Mouse (Mus musculus): ENCODE data around the gene Crybb2. TPM values are rescaled to one million over a fixed set of nuclear protein-coding genes. Genes with fewer than 3 reads are reported as not detected.
A peak's percentile ranks its signal among the peaks of the same experiment; 100 is the strongest.

The Crybb2 gene
- total RNA-seq, 1 experiment from 2014 or later = not detected

DNA sequence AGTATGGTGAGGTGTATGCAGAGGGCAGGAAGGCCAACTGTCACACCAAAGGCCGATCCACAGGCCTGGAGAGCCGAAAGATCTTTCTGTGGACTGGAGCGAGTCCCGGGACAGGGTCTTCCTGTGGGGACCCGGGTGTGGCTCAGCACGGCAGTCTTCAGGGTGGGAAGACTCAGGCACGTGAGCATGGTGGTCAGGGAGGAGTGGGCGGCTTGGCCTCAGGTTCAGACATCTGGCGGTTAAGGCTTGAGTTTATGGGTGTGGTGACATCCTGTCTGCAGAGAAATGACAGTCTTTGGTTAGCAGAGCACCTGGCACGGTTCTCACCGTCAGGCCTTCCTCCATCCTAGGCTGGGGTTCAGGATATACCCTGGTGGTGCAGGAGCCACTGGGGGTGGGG lies 20.8 kb upstream of the Crybb2 start:
- no peak for DNase-seq

DNA sequence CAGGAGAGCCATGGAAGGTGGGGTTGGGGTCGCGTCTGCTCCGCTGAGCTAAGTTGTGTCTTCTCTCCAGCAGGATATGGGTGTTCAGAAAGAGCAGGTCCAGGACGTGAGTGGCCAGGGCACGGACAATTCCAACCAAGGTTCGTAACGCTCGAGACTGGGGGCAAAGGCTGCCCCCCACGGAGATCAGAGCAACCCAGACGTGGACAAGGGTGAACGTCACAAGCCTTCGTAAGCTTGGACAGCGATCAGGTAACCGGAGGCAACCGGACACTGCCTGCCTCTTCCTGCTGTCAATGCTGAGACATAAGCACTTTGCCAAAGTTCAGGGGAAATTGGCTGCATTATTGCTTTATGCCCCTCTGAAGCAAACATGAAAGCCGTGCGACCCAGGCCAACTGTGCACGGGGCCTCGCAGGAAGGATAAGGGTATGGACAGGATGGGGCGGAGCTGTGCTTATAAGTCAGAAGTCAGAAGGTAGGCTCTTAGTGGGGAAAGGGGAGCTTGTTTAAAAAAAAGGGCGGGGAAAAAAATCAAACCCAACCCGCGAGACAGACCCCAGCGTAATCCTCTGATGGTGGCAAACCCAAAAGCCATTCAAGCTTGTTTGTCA lies 20.3 kb upstream of the Crybb2 start:
- DNase-seq = no peak

DNA sequence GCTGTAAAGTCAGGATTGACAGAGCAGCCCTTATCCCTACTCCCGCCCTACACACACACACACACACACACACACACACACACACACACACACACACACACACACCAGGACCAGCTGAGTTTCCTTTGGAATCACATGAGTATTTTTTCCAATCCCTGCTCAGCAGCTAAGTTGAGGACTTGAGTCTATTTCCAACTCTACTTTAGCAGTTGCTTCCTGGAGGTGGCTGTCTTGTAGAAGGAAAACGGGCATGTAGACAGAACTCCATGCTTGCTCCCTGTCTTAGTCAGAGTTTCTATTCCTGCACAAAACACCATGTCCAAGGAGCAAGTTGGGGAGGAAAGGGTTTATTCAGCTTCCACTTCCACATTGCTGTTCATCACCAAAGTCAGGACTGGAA lies 17.5 kb upstream of the Crybb2 start:
- no peak for DNase-seq

DNA sequence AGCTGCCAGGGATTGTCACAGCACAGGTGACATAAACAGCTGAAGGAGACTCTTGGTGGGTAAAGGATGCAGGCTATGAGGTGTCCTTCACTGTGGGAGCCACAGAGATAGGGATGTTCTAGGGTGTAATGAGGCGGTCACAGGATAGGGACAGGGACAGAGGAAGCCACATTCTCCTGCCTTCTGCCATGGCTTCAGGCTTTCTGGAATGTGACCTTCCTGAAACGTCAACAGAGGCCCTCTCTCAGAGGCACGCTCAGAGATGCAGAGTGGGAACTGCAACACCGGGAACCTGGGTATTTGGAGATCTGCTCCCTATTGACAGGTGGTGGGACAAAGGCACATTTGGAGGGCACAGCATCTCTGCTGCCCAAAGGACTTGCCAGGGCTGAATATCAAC lies 17.1 kb upstream of the Crybb2 start:
- no peak for DNase-seq

DNA sequence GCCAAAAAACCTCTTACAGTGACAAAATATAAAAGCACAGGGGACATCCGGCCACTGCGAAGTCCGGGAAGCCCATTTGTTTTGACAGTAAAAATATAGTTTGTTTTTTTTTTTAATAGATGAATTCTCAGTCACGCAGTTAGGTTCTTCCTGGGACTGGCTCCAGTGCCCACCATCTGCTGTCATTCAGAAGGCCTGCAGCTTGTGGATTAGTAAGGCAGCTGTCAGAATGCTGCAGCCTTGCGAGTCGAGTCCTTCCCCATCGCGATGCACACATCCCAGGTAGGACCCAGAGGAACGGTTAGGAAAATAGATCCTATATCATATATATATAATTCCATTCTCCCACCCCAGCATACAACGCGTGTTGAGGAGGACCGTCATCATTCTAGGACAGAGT lies 16.5 kb upstream of the Crybb2 start:
- no peak for DNase-seq

DNA sequence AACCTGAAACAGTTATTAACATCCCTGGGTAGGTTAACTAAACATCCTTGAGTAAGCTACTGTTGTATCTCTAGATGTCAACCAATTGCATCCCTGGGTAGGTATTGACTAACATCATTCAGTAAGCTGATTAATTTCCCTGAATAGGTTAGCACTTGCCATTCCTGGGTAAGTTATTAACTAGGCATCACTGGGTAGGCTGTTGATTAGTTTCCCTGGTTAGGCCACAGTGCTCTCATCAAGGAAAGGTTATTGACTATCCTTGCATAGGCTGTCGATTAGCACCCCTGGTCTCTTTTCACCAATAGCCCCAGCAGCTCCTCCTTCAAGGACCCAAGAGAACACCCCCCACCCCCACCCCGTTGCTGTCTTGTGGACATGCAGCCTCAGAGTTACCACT lies 16.0 kb upstream of the Crybb2 start:
- DNase-seq = no peak

DNA sequence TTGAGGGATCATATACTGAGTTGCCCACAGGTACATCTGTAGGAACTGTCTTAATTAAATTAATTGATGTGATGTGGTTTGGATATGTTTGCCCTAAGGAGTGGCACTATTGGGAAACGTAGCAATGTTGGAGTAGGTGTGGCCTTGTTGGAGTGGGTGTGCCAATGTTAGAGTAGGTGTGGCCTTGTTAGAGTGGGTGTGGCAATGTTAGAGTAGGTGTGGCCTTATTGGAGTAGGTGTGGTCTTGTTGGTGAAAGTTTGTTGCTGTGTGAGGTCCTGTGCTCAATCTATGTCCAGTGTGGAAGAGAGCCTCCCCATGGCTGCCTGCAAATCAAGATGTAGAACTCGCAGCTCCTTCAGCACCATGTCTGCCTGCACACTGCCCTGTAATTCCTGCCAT lies 14.4 kb upstream of the Crybb2 start:
- DNase-seq = no peak

DNA sequence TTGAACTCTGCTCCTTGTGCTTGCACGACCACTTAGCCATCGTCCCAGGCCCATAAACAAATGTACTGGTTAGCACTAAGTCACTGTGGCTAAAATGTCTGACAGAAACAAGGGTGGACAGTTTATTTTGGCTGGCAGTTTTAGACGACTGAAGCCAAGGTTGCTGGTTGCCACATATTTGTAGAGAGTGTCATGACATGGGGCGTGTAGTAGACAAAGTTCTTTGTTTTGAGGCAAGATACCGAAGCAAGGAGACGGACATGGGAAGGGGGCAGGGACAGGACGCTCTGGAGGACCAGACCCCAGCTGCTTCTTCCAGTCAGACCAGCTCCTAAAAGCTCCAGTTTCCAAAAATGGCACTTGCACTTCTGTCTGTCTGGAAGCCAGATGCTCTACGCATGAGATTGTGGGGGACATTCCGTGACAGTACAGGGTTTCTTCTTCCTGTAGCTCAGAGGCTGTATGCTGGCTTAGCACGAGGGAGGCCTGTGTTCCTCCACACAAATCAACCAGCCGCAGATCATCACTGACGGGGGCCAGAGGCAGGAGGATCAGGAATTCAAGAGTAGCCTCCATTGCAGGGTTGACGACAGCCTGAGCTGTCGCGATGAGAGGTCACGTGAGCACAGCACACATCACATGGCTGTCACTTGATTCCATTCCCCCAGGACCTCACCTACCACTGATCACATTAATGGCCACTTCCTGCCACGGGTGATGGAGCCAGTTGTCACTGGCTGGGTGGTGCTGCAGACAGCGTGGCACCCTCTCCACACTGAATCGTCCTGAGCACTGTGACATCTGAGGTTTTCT lies 12.6 kb upstream of the Crybb2 start:
- DNase-seq = no peak

DNA sequence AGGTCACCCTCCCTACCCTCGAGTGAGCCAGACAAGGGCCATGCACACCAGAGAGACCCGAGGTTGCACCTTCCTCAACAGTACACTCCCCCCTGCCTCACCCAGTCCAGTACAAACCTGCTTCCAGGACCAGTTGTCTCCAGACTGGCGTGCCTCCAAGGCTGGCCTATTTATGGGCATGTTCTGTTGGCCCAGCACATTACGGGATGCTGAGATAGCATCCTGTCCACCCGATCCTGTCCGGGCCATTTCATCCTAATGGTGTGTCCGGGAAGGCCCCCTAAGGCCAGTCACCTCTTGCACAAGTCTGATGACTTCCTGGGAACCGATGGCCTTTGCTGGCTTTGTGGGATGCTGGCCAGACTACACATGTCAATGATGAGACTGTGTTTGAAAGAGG lies 11.5 kb upstream of the Crybb2 start, which contains the start of gene Crybb3:
Crybb3 (minus strand) TSS at position 146 of the 400 bp plus-strand sequence.
- DNase-seq = peak; percentile 45

DNA sequence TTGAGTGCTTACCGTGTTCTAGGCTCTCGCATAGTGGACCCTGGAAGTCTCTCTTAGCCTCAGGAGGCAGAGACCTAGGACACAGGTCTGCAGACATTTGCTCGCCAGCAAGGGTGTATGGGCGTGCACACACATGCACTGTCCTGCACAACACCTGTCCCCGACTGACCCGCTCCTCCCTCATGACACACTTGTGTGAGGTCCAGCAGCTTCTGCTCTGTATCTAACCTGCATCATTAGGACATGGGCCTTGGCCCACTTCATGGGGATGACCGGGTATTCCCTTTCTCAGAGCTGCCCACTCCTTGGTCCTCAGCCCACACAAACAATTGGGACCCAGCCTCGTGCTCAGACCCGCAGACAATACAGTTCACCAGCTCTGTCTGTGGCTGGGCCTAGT lies 11.1 kb upstream of the Crybb2 start:
- no peak for DNase-seq

DNA sequence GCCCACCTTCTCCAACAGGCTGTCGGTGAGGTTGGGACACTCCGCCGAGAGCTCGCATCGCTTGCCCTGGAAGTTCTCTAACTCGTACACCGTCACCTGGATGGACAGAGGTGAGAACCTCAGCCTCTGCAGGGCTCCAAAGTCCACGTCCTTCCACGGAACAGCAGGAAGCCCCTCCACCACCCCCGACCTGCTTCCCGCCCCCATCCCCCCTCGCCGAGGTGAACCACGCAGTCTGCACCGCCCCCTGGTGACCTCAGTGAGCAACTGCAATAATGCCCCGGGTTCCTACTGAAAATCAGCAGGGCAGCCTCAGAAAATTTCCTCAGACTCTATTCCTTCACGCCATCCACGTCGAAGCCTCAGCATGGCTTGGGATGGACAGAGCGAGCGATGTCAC lies 9.9 kb upstream of the Crybb2 start:
- DNase-seq = peak; percentile 38

DNA sequence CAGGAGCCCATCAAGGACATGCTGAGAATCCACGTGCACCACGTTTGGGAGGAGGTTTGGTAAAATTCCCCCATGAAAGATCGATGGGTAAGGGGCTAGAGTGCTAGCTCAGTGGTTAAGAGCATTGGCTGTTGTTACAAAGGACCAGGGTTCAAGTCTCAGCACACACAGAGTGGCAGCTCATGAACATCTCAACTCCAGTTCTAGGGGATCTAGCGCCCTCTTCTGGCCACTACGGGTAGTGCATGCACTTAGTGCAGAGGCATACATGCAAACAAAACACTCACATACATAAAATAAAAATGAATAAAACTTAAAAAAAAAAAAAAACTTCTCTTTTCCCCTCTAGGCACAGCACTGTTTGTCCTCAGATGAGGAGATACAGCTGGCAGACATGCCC lies 8.8 kb upstream of the Crybb2 start:
- DNase-seq = no peak

DNA sequence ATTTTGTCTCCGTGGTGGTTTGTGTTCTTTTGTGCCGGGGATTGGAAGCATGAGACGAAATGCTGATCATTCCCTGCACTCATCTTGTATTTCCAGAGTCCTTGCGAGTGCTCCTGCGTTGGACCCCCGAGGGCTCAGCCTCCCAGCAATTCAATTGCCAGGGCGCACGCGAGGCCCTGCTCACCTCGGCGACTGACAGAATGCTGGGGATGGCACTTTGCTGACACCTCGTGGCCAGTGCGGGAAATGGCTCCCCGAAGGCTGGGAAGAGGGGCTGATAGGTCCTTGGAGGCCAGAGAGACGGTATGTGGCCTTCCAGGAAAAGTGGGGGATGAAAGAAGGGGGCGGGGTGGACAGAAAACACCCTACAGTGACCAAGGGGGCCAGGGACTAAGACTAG lies 15.6 kb downstream of the Crybb2 start:
- DNase-seq = peak; percentile 83

DNA sequence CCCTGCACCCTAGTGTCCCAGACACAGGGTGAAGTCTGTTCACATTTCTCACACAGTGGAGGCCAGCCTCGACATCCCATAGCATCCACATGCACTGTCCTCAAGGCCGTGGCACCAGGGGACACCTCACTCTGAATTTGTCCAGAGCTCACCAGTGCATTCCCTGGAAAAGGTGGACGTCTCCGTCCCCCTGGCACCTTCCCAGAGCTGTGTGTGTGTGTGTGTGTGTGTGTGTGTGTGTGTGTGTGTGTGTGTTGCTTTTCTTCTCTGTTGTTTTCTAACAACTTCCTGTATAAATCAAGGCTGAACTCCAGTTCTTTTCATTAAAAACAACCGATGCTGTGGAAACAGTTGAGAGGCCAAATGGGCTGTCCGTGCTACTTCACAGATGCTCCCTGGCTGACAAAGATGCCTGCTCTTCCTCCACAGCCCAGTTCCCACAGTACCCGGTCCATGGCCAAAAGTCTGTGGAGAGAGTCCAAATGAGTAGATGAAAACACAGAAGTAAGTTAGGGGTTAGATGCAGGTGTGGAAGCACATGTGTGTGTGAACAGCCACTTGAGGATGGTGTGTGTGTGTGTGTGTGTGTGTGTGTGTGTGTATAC lies 19.2 kb downstream of the Crybb2 start:
- DNase-seq = no peak

DNA sequence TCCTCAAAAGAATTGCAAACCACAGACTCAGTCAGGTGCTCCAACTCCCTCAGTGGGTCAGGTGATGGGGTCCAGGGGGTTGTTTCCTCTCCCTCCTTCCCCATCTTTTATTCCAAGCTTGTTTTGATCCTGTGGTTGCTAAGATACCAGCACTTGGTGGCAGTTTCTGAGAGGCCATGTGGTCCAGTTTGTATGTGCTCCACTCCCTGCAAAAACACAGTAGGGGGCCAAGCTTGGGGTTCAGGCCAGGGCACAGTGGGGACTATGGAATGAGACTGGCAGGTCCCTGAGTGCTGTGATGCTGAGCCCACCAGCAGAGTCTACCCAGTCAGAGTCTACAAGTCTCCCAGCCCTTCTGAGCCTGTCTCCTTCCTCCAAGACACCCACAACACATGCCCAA lies 20.0 kb downstream of the Crybb2 start:
- DNase-seq = no peak

DNA sequence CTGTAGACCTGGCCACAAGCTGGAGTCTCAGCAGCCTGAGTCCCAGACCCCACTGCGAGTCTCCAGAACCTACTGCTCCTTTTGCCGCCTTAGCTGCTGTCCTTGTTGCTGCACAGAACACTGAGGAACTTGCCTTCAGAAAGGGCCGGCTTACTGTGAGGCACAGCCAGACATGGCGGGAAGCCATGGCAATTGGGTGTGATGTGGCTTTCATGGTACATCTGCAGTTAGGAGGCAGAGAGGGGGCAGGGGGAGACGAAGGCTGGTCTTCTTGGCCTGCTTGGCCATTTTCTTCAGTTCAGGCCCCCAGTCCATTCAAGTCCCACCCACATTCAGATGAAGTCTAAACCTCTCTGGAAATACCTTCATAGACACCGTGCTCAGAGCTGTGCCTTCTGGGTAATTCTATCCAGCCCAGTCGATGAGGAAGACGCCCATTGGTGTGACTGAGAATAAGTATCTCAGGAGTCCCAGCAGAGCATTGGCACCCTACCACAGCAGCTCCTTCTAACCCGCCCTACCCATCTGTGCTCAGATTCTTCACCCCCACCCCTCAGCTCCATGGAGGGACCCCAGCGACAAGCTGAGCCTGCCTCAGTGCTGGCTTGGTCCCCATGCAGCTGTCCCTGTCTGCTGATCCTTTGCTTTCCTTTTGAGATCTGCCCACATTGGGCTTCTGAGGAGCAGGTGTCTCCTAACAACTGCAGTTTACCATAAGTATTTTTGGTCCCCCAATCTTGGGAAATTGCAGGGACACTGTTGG lies 24.2 kb downstream of the Crybb2 start:
- no peak for DNase-seq

DNA sequence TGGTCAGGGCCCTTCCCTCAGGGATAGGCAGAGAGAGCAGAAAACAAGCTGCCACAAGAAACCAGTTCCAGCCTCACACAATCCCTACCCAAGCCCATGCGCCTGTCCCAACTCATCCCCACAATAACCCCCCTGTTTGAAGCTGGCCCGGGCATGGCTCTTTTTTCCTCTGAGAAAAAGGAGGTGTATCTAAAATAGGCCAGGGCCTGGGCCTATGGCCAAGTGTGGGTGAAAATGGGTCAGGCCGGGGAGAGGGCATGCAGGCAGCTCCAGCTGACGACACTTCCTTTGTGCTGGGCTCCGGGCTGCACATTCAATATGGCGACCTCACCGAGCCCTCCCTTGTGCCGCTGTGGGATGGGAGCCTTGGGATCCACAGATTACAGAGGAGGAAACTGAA lies 26.4 kb downstream of the Crybb2 start:
- DNase-seq = peak; percentile 59

DNA sequence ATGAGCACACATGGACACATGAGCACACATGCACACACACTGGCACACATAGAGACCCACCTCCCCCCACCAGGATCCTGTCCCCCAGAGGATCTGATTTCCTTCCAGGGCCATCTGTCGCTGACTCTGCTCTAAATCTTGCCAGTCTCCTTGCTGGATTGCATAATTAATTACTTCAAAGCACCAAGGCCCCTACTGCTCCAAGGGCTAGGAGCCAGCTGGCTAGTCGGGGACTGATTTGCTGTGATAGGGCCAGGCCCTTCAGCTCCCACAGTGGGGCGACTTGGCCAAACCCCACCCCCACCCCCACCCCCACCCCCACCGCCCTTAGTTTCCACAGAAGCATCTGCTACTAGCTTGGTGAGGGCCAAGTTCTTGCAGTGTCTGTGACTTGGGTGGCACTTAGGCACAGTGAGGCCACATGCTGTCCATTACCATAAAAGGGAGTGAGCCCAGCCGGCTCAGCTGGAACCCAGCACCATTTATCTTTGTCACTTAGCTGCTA lies 28.3 kb downstream of the Crybb2 start:
- DNase-seq = peak; percentile 58

DNA sequence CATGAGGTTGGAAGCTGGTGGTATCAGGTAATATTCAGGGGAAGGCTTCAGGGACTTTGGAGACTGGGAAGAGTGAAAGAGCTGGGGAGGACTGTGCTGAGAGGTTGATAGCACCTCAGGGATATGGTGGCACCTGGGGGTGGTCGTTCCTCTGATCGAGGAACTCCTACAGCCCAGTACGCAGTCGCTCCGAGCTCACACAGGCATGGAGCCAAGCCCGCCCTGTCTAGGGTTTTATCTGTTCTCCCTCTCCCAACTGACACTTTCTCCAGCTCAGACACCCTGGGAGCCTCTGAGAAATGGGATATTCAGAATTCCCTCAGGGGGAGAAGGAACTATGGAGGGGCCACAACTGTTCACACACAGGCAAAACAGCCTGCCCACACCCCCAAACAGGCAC lies 29.1 kb downstream of the Crybb2 start:
- DNase-seq = peak; percentile 19

DNA sequence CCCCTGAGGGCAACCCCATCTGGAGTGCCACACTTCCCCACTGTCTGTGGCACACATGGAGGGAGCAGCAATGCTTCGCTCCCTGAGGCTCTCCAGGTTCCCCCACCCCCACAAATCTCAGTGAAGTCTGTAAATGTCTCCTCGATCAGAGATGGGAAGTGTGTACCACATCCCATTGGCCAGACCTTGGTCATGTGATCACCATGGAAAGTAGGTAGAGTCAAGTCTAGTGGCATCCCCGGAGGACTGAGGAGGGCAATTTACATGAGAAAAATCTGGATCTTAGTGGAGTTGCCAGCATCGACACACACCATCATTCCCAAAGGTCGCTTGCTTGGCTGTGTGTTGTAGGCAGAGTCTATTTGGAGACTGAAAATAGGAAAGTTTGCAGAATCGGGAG lies 31.3 kb downstream of the Crybb2 start:
- no peak for DNase-seq

DNA sequence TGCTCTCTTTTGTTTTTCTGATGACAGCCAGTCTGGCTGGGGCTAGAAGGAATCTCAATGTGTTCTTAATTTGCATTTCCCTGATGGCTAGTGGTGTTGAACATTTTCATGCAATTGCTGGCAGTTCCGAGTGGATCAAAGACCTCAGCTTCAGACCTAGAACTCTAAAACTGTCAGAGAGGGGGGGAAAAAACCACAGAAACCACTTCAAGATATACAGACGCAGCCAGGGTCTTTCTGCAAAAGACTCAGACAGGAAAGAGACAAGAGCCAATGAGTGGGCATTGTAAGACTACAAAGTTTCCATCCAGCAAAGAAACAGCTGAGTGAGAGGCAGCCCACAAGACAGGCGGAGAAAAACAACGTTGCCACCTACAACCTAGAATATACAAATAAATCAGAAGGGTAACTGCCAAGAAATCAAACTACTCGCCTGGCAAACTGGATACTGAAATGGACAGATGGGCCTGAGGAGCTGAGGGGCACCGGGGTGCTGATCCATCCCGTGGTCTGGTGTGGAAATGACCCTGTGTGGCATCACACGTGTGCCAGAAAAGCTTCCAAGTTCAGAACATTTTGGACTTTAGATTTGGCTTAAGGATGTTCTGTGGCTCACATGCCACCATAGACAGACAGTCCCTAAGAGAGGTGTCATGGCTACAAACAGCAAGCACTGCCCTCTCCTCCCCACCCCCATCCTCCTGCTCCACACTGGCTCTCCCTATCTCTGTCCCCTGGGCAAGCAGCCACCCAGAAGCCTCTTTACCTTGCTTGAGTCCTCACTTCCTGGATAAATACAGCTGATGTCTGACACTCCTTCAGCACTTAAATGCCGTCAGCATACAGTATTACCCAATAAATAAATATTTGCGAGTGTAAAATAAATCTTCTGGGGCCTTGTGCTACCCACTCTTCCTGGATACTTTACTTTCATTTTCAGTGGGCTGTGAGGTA lies 34.5 kb downstream of the Crybb2 start:
- DNase-seq = no peak

All from adrenal gland, postnatal 25 days (tissue).